Mouse (Mus musculus) urinary bladder, adult 2 months (tissue): ENCODE data around the gene Luc7l2. TPM values are rescaled to one million over a fixed set of nuclear protein-coding genes. Genes with fewer than 3 reads are reported as not detected.
A peak's percentile ranks its signal among the peaks of the same experiment; 100 is the strongest.
"Not testable (repeated sequence)": the region's sequence is repeated elsewhere in the genome, so short reads cannot be mapped to it uniquely, and the experiment has no call there.

Experiments
- DNase-seq: peaks from one replicate; pipeline ENCODE4 v3.0.0; 2022; ENCODE audit warnings: low spot score
- polyA plus RNA-seq: library from polyadenylated mRNA; depleted of rRNA; stranded (reverse); fragments of >200 nt; gene quantifications from 2 replicates; pipeline ENCODE4 v1.2.3, GENCODE M21; 2012; rRNA removed

The Luc7l2 gene
- polyA plus RNA-seq, result 160 and 174 TPM in 2 replicates

- DNase-seq, result peak; percentile 82
Observed at GRCm38 (mm10) chr6:38551062-38551988, at the start of gene Luc7l2. TSS of gene Luc7l2 (plus strand) at chr6:38551334.

GRCm38 (mm10) chr6:38512096-38512495, 39.0 kb upstream of the Luc7l2 start:
- DNase-seq, result no peak

- DNase-seq, result no peak
Observed at GRCm38 (mm10) chr6:38512830-38513229, 38.3 kb upstream of the Luc7l2 start.

- DNase-seq, result no peak
Observed at GRCm38 (mm10) chr6:38515201-38515600, 35.9 kb upstream of the Luc7l2 start.

- DNase-seq, result no peak
Observed at GRCm38 (mm10) chr6:38523851-38524250, 27.3 kb upstream of the Luc7l2 start.

- DNase-seq, result no peak
Observed at GRCm38 (mm10) chr6:38531211-38531820, 19.8 kb upstream of the Luc7l2 start.

- no peak for DNase-seq
Observed at GRCm38 (mm10) chr6:38532500-38533420, 18.4 kb upstream of the Luc7l2 start.

GRCm38 (mm10) chr6:38533428-38534405, 17.4 kb upstream of the Luc7l2 start, which contains the start of gene Fmc1:
TSS of gene Fmc1 (plus strand) at chr6:38533502.
- DNase-seq, result peak; percentile 90

GRCm38 (mm10) chr6:38534640-38535365, 16.3 kb upstream of the Luc7l2 start:
- DNase-seq, result peak; percentile 100

- DNase-seq, result no peak
Observed at GRCm38 (mm10) chr6:38535366-38535690, 15.8 kb upstream of the Luc7l2 start.

GRCm38 (mm10) chr6:38535788-38536187, 15.3 kb upstream of the Luc7l2 start:
- no peak for DNase-seq

- not testable (repeated sequence) for DNase-seq
Observed at GRCm38 (mm10) chr6:38544141-38544540, 7.0 kb upstream of the Luc7l2 start.

GRCm38 (mm10) chr6:38547005-38547404, 4.1 kb upstream of the Luc7l2 start:
- not testable (repeated sequence) for DNase-seq

- DNase-seq, result no peak
Observed at GRCm38 (mm10) chr6:38547707-38548106, 3.4 kb upstream of the Luc7l2 start.

GRCm38 (mm10) chr6:38548595-38548994, 2.5 kb upstream of the Luc7l2 start:
- not testable (repeated sequence) for DNase-seq

- DNase-seq, result not testable (repeated sequence)
Observed at GRCm38 (mm10) chr6:38549840-38550239, 1.3 kb upstream of the Luc7l2 start.

GRCm38 (mm10) chr6:38550250-38551061, 678 bp upstream of the Luc7l2 start:
- peak; percentile 81 for DNase-seq

- peak; percentile 96 for DNase-seq
Observed at GRCm38 (mm10) chr6:38551989-38552635, 978 bp downstream of the Luc7l2 start.

GRCm38 (mm10) chr6:38552636-38553000, 1.5 kb downstream of the Luc7l2 start:
- no peak for DNase-seq
